ENCODE assay signal across 8 mouse cellular contexts in genomic region chr19:47438445-47438844, GRCm38 (mm10). TPM values are rescaled to one million over a fixed set of nuclear protein-coding genes. Genes with fewer than 3 reads are reported as not detected.
DNase-seq lines count a peak whose midpoint lies in the region; ATAC-seq and TF ChIP-seq lines count a peak whose summit lies in the region.

No protein-coding gene starts in this region.

- ATAC-seq in lung, embryonic 15.5 days (ENCODE audit: borderline replicate concordance, extremely low read depth, low FRiP score, low TSS enrichment): peak; percentile 85
- no peak for ATAC-seq in forebrain, postnatal 0 days
- ATAC-seq in heart, embryonic 16.5 days (replicated peaks; ENCODE audit: extremely low read depth, insufficient read depth, low FRiP score): peak; percentile 88

- no peak overlapping the region for H3K4me3 ChIP-seq in lung, embryonic 15.5 days
- no peak overlapping the region for H3K4me3 ChIP-seq in forebrain, postnatal 0 days (ENCODE audit: low read depth, low read length)
- no peak overlapping the region for H3K4me3 ChIP-seq in heart, embryonic 16.5 days (ENCODE audit: low read length)

- WGBS in lung, embryonic 15.5 days: 12% methylated on average over 5 of the region's 5 CpGs
- WGBS in forebrain, postnatal 0 days: 28% methylated on average over 5 of the region's 5 CpGs
- WGBS in heart, embryonic 16.5 days: 16% methylated on average over 5 of the region's 5 CpGs

- peaks cover 55% of the 10 kb centered on the region for H3K4me1 ChIP-seq in lung, embryonic 15.5 days
- H3K4me1 ChIP-seq in forebrain, postnatal 0 days (ENCODE audit: insufficient read depth): no peaks in the 10 kb centered on the region
- peaks cover 52% of the 10 kb centered on the region for H3K4me1 ChIP-seq in heart, embryonic 16.5 days (ENCODE audit: control insufficient read depth, insufficient read depth, low read length)

- no peak overlapping the region for H3K9ac ChIP-seq in lung, embryonic 15.5 days
- H3K9ac ChIP-seq in forebrain, postnatal 0 days: no peak overlapping the region
- H3K9ac ChIP-seq in heart, embryonic 16.5 days (ENCODE audit: low read length): peak overlapping the region; percentile 47; the same call in 1 of the 2 replicates

- H3K27me3 ChIP-seq in lung, embryonic 15.5 days: peaks cover 3% of the 10 kb centered on the region; the same call in 1 of the 2 replicates
- no peaks in the 10 kb centered on the region for H3K27me3 ChIP-seq in forebrain, postnatal 0 days (ENCODE audit: insufficient read depth, low read length)
- H3K27me3 ChIP-seq in heart, embryonic 16.5 days (ENCODE audit: control insufficient read depth, insufficient read depth, low read length): no peaks in the 10 kb centered on the region

- no peaks in the 10 kb centered on the region for H3K9me3 ChIP-seq in lung, embryonic 15.5 days
- no peaks in the 10 kb centered on the region for H3K9me3 ChIP-seq in forebrain, postnatal 0 days (ENCODE audit: low read length)
- no peaks in the 10 kb centered on the region for H3K9me3 ChIP-seq in heart, embryonic 16.5 days (replicated peaks; ENCODE audit: control insufficient read depth, low read length)

- no peaks in the 10 kb centered on the region for H3K36me3 ChIP-seq in lung, embryonic 15.5 days
- no peaks in the 10 kb centered on the region for H3K36me3 ChIP-seq in forebrain, postnatal 0 days (ENCODE audit: insufficient read depth)
- no peaks in the 10 kb centered on the region for H3K36me3 ChIP-seq in heart, embryonic 16.5 days (ENCODE audit: control insufficient read depth, insufficient read depth)

- H3K27ac ChIP-seq in lung, embryonic 15.5 days: peak overlapping the region; percentile 34
- no peak overlapping the region for H3K27ac ChIP-seq in forebrain, postnatal 0 days (ENCODE audit: low read depth, low read length)
- H3K27ac ChIP-seq in heart, embryonic 16.5 days (ENCODE audit: low read length): peak overlapping the region; percentile 86

- DNase-seq in lung, postnatal 25 days (ENCODE audit: low spot score): no peak
- DNase-seq in forebrain, postnatal 0 days: peak; percentile 53
- DNase-seq in lung, postnatal 4 days: peak; percentile 71 to 85
- no peak for DNase-seq in thymus, postnatal 25 days
- no peak for DNase-seq in cerebellum, postnatal 25 days
- DNase-seq in urinary bladder, postnatal 25 days (ENCODE audit: low spot score): no peak

- no peak overlapping the region for H3K4me2 ChIP-seq in lung, embryonic 15.5 days
- H3K4me2 ChIP-seq in forebrain, postnatal 0 days (ENCODE audit: low read depth): no peak overlapping the region
- peak overlapping the region; percentile 31 for H3K4me2 ChIP-seq in heart, embryonic 16.5 days (ENCODE audit: low read depth, low read length)

- no peak for TF ChIP-seq CTCF in forebrain, postnatal 0 days (IDR thresholded peaks at IDR 0.05; ENCODE audit: low read depth)

RNA-seq across cellular contexts. Expression of gene Sh3pxd2a, which starts 25.8 kb away (rescaled TPM):
- 6.8 and 7.1 TPM in 2 replicates for polyA plus RNA-seq in lung, embryonic 15.5 days (2015; fragmentation: Nextera tagmentation; extraction: Ambion mirVana)
- total RNA-seq in forebrain, postnatal 0 days (2014; rRNA removed): 16.1 and 20.8 TPM in 2 replicates
- polyA plus RNA-seq in forebrain, postnatal 0 days (2015; fragmentation: Nextera tagmentation; extraction: Ambion mirVana): 0.98 and 1.2 TPM in 2 replicates
- polyA plus RNA-seq in heart, embryonic 16.5 days (2015; fragmentation: Nextera tagmentation; extraction: Ambion mirVana): 4.5 and 6.3 TPM in 2 replicates

Comparison
In these comparisons a context has a peak if more than half of its experiments do, and no peak if none do; other contexts are left out.
1. DNase-seq: peak in forebrain, postnatal 0 days (single experiment) and lung, postnatal 4 days (2 of 2); none in lung, postnatal 25 days (single experiment), thymus, postnatal 25 days (single experiment), cerebellum, postnatal 25 days (0 of 2) and urinary bladder, postnatal 25 days (single experiment).